In genomic region chr2:170496154-170496930, GRCm38 (mm10) we compare ENCODE assay signal across 8 mouse cellular contexts. TPM values are rescaled to one million over a fixed set of nuclear protein-coding genes. Genes with fewer than 3 reads are reported as not detected.
DNase-seq lines count a peak whose midpoint lies in the region; ATAC-seq lines count a peak whose summit lies in the region.

TSS of gene Pfdn4 (plus strand) at chr2:170496428.

- H3K4me1 ChIP-seq in heart, embryonic 14.5 days (ENCODE audit: control insufficient read depth in 2 of 2, insufficient read depth in 2 of 2, low read length in 2 of 2) = peaks cover 2 to 10% of the 10 kb centered on the region in 2 experiments; a peak in 3 of 4 replicates
- peaks cover 32% of the 10 kb centered on the region for H3K4me1 ChIP-seq in midbrain, embryonic 10.5 days

- H3K9me3 ChIP-seq in heart, embryonic 14.5 days (ENCODE audit: control insufficient read depth, low read length) = no peaks in the 10 kb centered on the region
- no peaks in the 10 kb centered on the region for H3K9me3 ChIP-seq in midbrain, embryonic 10.5 days (replicated peaks)

- H3K4me2 ChIP-seq in heart, embryonic 14.5 days (ENCODE audit: low read length) = peak within 1 kb of the TSS; percentile 45

- peak within 1 kb of the TSS in 1 of 2 experiments; percentile 17; a peak in 2 of 4 replicates for H3K4me3 ChIP-seq in heart, embryonic 14.5 days (ENCODE audit: control insufficient read depth in 1 of 2, insufficient read depth in 1 of 2, low read depth in 1 of 2, low read length in 2 of 2)
- H3K4me3 ChIP-seq in midbrain, embryonic 10.5 days = peak within 1 kb of the TSS; percentile 52

- H3K9ac ChIP-seq in heart, embryonic 14.5 days (ENCODE audit: low read length) = no peak within 1 kb of the TSS

- no peaks in the 10 kb centered on the region for H3K36me3 ChIP-seq in heart, embryonic 14.5 days (ENCODE audit: control insufficient read depth, insufficient read depth, low read length)
- no peaks in the 10 kb centered on the region for H3K36me3 ChIP-seq in midbrain, embryonic 10.5 days

- H3K27me3 ChIP-seq in heart, embryonic 14.5 days (ENCODE audit: control insufficient read depth, insufficient read depth, low read length) = peaks cover 94% of the 10 kb centered on the region
- H3K27me3 ChIP-seq in midbrain, embryonic 10.5 days (ENCODE audit: low read depth, poor library complexity, severe bottlenecking) = peaks cover 87% of the 10 kb centered on the region

- WGBS in heart, embryonic 14.5 days = 2% methylated on average over 46 of the region's 46 CpGs
- WGBS in midbrain, embryonic 10.5 days = under 1% methylated on average over 46 of the region's 46 CpGs

- no peak for ATAC-seq in heart, embryonic 14.5 days (ENCODE audit: insufficient number of reproducible peaks, insufficient read depth, low FRiP score, low read depth)

- H3K27ac ChIP-seq in heart, embryonic 14.5 days (replicated peaks in 1 of 2; ENCODE audit: control insufficient read depth in 1 of 2, insufficient read depth in 1 of 2, low read depth in 2 of 2, low read length in 2 of 2) = no peak within 1 kb of the TSS
- no peak within 1 kb of the TSS for H3K27ac ChIP-seq in midbrain, embryonic 10.5 days (replicated peaks)

- DNase-seq in right cerebral cortex, postnatal 4 days = peak; percentile 32
- no peak for DNase-seq in right cerebral cortex, adult 2 months (ENCODE audit: low spot score in 2 of 2)
- peak; percentile 74 for DNase-seq in embryo, embryonic 11 days
- DNase-seq in layer of hippocampus, postnatal 10 days (ENCODE audit: low spot score in 2 of 2) = peak; percentile 26 to 31
- DNase-seq in midbrain, embryonic 10.5 days (ENCODE audit: low spot score) = peak; percentile 56
- DNase-seq in spleen, adult 12 weeks (ENCODE audit: low spot score) = no peak
- no peak for DNase-seq in lung, postnatal 10 days

RNA-seq across cellular contexts. Expression of gene Pfdn4, which starts in this region (rescaled TPM):
- polyA plus RNA-seq in heart, embryonic 14.5 days (2014; fragmentation: Nextera tagmentation; extraction: Ambion mirVana) = 48.1 and 49.1 TPM in 2 replicates
- 10 to 100 TPM; 39.7 to 43.2 TPM for total RNA-seq in layer of hippocampus, postnatal 10 days (2021)
- 97.8 and 106 TPM in 2 replicates for polyA plus RNA-seq in midbrain, embryonic 10.5 days (2016; fragmentation: Nextera tagmentation; extraction: Ambion mirVana)

Comparison
In these comparisons a context has a peak if more than half of its experiments do, and no peak if none do; other contexts are left out.
1. DNase-seq: peak in right cerebral cortex, postnatal 4 days (single experiment), embryo, embryonic 11 days (single experiment), layer of hippocampus, postnatal 10 days (2 of 2) and midbrain, embryonic 10.5 days (single experiment); none in right cerebral cortex, adult 2 months (0 of 2), spleen, adult 12 weeks (single experiment) and lung, postnatal 10 days (single experiment).